ENCODE assay signal across 9 mouse cellular contexts in genomic region chr17:34304751-34305150, GRCm38 (mm10). TPM values are rescaled to one million over a fixed set of nuclear protein-coding genes. Genes with fewer than 3 reads are reported as not detected.
DNase-seq lines count a peak whose midpoint lies in the region; ATAC-seq and TF ChIP-seq lines count a peak whose summit lies in the region.
"Had no signal": no experiment of that assay in that cellular context is flagged by ENCODE, and none has a peak within 500 bp of the region (broad histone marks: within the 10 kb centered on the region; RNA-seq: fewer than 3 reads in every experiment).

No protein-coding gene starts in this region.

- DNase-seq in forebrain, embryonic 11.5 days (ENCODE audit: low spot score) = no peak
- DNase-seq in B cell, adult 2 months = peak; percentile 86 to 89
- peak; percentile 73 for DNase-seq in brain, embryonic 14.5 days (ENCODE audit: low read depth)
- peak; percentile 27 for DNase-seq in gastrocnemius, postnatal 10 days
- DNase-seq in kidney, postnatal 14 days = peak; percentile 83
- DNase-seq in lung, postnatal 10 days = peak; percentile 92
- DNase-seq in spleen, postnatal 36 days (ENCODE audit: low spot score in 2 of 2) = peak; percentile 92 to 94

- peak; percentile 54; the same call in 1 of the 2 replicates for ATAC-seq in forebrain, embryonic 16.5 days
- no peak for ATAC-seq in forebrain, embryonic 11.5 days (replicated peaks; ENCODE audit: low FRiP score)

- H3K4me3 ChIP-seq in forebrain, embryonic 16.5 days (replicated peaks; ENCODE audit: low read length) = no peak overlapping the region
- H3K4me3 ChIP-seq in forebrain, embryonic 11.5 days (ENCODE audit: low read depth, low read length) = no peak overlapping the region
- H3K4me3 ChIP-seq: heart, adult 2 months had no signal

- no peaks in the 10 kb centered on the region for H3K36me3 ChIP-seq in forebrain, embryonic 16.5 days (ENCODE audit: control insufficient read depth, insufficient read depth)
- no peaks in the 10 kb centered on the region for H3K36me3 ChIP-seq in forebrain, embryonic 11.5 days (ENCODE audit: control insufficient read depth, insufficient read depth, low read length)

- H3K27ac ChIP-seq in forebrain, embryonic 16.5 days (ENCODE audit: low read length) = no peak overlapping the region
- no peak overlapping the region for H3K27ac ChIP-seq in forebrain, embryonic 11.5 days (ENCODE audit: low read depth, low read length)
- H3K27ac ChIP-seq: heart, adult 2 months had no signal

- no peak for TF ChIP-seq CTCF in brain, embryonic 14.5 days (IDR thresholded peaks at IDR 0.05; ENCODE audit: borderline replicate concordance, extremely low read depth, insufficient read depth, insufficient read length)

- no peak for TF ChIP-seq POLR2A in brain, embryonic 14.5 days (IDR thresholded peaks at IDR 0.05; ENCODE audit: borderline replicate concordance, extremely low read depth, insufficient read depth, insufficient read length, poor library complexity, severe bottlenecking)

- no peak overlapping the region for H3K9ac ChIP-seq in forebrain, embryonic 16.5 days (replicated peaks; ENCODE audit: low read depth, low read length)
- no peak overlapping the region for H3K9ac ChIP-seq in forebrain, embryonic 11.5 days (ENCODE audit: low read length)

- 25% methylated on average over 4 of the region's 4 CpGs for WGBS in forebrain, embryonic 16.5 days
- WGBS in forebrain, embryonic 11.5 days = 30% methylated on average over 4 of the region's 4 CpGs

- peaks cover 3% of the 10 kb centered on the region for H3K4me1 ChIP-seq in forebrain, embryonic 16.5 days (replicated peaks; ENCODE audit: control insufficient read depth, insufficient read depth, low read length)
- H3K4me1 ChIP-seq in forebrain, embryonic 11.5 days (replicated peaks; ENCODE audit: control insufficient read depth, insufficient read depth, low read length) = no peaks in the 10 kb centered on the region

- no peaks in the 10 kb centered on the region for H3K27me3 ChIP-seq in forebrain, embryonic 16.5 days (replicated peaks; ENCODE audit: control insufficient read depth, insufficient read depth, low read length)
- no peaks in the 10 kb centered on the region for H3K27me3 ChIP-seq in forebrain, embryonic 11.5 days (ENCODE audit: control insufficient read depth, insufficient read depth, low read length)

- no peaks in the 10 kb centered on the region for H3K9me3 ChIP-seq in forebrain, embryonic 16.5 days (ENCODE audit: control insufficient read depth, low read length)
- H3K9me3 ChIP-seq in forebrain, embryonic 11.5 days (ENCODE audit: control insufficient read depth, low read length) = no peaks in the 10 kb centered on the region

- no peak overlapping the region for H3K4me2 ChIP-seq in forebrain, embryonic 16.5 days (ENCODE audit: low read length)
- H3K4me2 ChIP-seq in forebrain, embryonic 11.5 days (ENCODE audit: low read depth, low read length, severe bottlenecking) = no peak overlapping the region

RNA-seq across cellular contexts. Expression of gene H2-Eb1, which starts 0.9 kb away (rescaled TPM):
- 0.82 and 1.0 TPM in 2 replicates for polyA plus RNA-seq in forebrain, embryonic 16.5 days (2015; fragmentation: Nextera tagmentation; extraction: Ambion mirVana)
- 0.92 and 0.99 TPM in 2 replicates for polyA plus RNA-seq in forebrain, embryonic 11.5 days (2014; fragmentation: Nextera tagmentation; extraction: Ambion mirVana)
- polyA plus RNA-seq in brain, embryonic 14.5 days (2012; rRNA removed) = 0.93 and 1.6 TPM in 2 replicates
- total RNA-seq in gastrocnemius, postnatal 10 days (2021) = 1 to 10 TPM; 2.9 to 5.0 TPM

RNA-seq across cellular contexts. Expression of gene H2-Aa, which starts 17.1 kb away (rescaled TPM):
- not detected in 2 replicates for polyA plus RNA-seq in forebrain, embryonic 16.5 days (2015; fragmentation: Nextera tagmentation; extraction: Ambion mirVana)
- not detected in 2 replicates for polyA plus RNA-seq in forebrain, embryonic 11.5 days (2014; fragmentation: Nextera tagmentation; extraction: Ambion mirVana)
- polyA plus RNA-seq in brain, embryonic 14.5 days (2012; rRNA removed) = 0.50 and 0.51 TPM in 2 replicates
- 1 to 10 TPM; 4.5 TPM for total RNA-seq in gastrocnemius, postnatal 10 days (2021)

RNA-seq across cellular contexts. Expression of gene H2-Eb2, which starts 20.7 kb away (rescaled TPM):
- polyA plus RNA-seq in forebrain, embryonic 16.5 days (2015; fragmentation: Nextera tagmentation; extraction: Ambion mirVana) = not detected in 2 replicates
- not detected in 2 replicates for polyA plus RNA-seq in forebrain, embryonic 11.5 days (2014; fragmentation: Nextera tagmentation; extraction: Ambion mirVana)
- 0.09 and 0.18 TPM in 2 replicates for polyA plus RNA-seq in brain, embryonic 14.5 days (2012; rRNA removed)
- not detected for total RNA-seq in gastrocnemius, postnatal 10 days (2021)
- total RNA-seq: heart, adult 2 months had no signal

RNA-seq across cellular contexts. Expression of gene H2-Ab1, which starts 47.3 kb away (rescaled TPM):
- 0.53 and 0.95 TPM in 2 replicates for polyA plus RNA-seq in forebrain, embryonic 16.5 days (2015; fragmentation: Nextera tagmentation; extraction: Ambion mirVana)
- 3.0 and 3.6 TPM in 2 replicates for polyA plus RNA-seq in forebrain, embryonic 11.5 days (2014; fragmentation: Nextera tagmentation; extraction: Ambion mirVana)
- 1.4 and 1.7 TPM in 2 replicates for polyA plus RNA-seq in brain, embryonic 14.5 days (2012; rRNA removed)
- 1 to 10 TPM; 3.6 to 4.1 TPM for total RNA-seq in gastrocnemius, postnatal 10 days (2021)

RNA-seq across cellular contexts. Expression of gene Btnl2, which starts 49.9 kb away (rescaled TPM):
- polyA plus RNA-seq in forebrain, embryonic 16.5 days (2015; fragmentation: Nextera tagmentation; extraction: Ambion mirVana) = not detected in 2 replicates
- not detected in 2 replicates for polyA plus RNA-seq in forebrain, embryonic 11.5 days (2014; fragmentation: Nextera tagmentation; extraction: Ambion mirVana)
- polyA plus RNA-seq in brain, embryonic 14.5 days (2012; rRNA removed) = 0.03 TPM in 2 replicates
- under 1 TPM; 0.40 to 0.81 TPM for total RNA-seq in gastrocnemius, postnatal 10 days (2021)
